Mouse (Mus musculus) megakaryocyte, embryonic 14.5 days (primary cell): ENCODE measurements at regions not wholly inside any gene's neighbourhood (a gene's known extent, or its start where the extent isn't known, plus 50 kb on each side); places are given as distances from the start of the nearest gene placed in this dataset.

ENCODE experiments used
- FLI1 ChIP-seq: IDR thresholded peaks from 2 replicates; pipeline ENCODE4 v1.6.1; 2012; ENCODE audit warnings: low read length, inconsistent platforms, mixed read lengths
- GATA1 ChIP-seq: IDR thresholded peaks from 3 replicates; pipeline ENCODE4 v1.6.1; 2012; ENCODE audit warnings: mixed read lengths, low read length, inconsistent platforms, borderline replicate concordance

GRCm38 (mm10) chr4:153200799-153201770 lies 281.5 kb downstream of the Ajap1 start:
- no peak for TF ChIP-seq GATA1
- TF ChIP-seq FLI1 = no peak
